Mouse (Mus musculus): ENCODE results near the gene Hist2h2aa1.

DNA sequence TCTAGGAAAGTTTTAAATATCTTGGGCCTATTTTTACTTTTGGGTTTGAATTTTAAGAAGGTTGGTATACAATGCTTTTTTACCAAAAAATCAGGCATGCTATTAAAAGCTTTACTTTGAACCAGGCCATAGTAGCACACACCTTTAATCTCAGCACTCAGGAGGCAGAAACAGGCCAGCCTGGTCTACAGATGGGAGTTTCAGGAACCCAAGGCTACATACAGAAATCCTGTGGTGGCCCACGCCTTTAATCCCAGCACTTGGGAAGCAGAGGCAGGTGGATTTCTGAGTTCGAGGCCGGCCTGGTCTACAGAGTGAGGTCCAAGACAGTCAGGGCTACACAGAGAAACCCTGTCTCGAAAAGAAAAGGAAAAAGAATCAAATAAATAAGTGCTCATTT is 22.2 kb downstream of the Hist2h2aa1 start:
- TF ChIP-seq CTCF (IDR thresholded peaks at IDR 0.05; ENCODE audit: control insufficient read depth, insufficient read depth, insufficient read length) (no peak), MYOG (IDR thresholded peaks at IDR 0.05; ENCODE audit: control insufficient read depth, extremely low read depth, insufficient read length) (no peak), CEBPB (IDR thresholded peaks at IDR 0.05; ENCODE audit: low read depth) (no peak)

Data from C2C12 (cell line).